Mouse (Mus musculus): Measurements from ENCODE around the gene Slc35f3. TPM values are rescaled to one million over a fixed set of nuclear protein-coding genes. Genes with fewer than 3 reads are reported as not detected.
A peak's percentile ranks its signal among the peaks of the same experiment; 100 is the strongest.

Gene Slc35f3
- polyA plus RNA-seq, 1 experiment, result not detected

DNA sequence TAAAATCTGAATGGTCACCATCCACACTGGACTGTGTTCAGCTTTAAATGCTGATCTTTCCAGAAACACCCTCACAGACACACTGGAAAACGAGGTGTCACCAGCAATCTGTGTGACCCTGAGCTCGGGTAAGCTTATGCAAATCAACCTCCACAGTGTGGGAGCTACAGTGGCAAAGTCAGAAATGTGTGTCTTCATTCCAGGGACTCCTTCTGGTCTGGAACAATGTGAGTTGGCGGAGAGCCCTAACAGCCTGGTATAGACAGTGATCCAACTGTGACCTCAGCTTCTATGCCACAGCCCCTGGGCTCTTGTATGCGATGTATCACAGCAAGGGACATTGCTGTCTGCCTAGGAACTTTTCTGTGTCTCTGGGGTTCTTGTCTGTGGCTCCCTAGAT, 25.3 kb upstream of the Slc35f3 start:
- no peaks in the 10 kb centered on the region for H3K4me1 ChIP-seq (ENCODE audit: control insufficient read depth, insufficient read depth, low read length)
- TF ChIP-seq POLR2A (IDR thresholded peaks at IDR 0.05; ENCODE audit: borderline replicate concordance, low read depth, low read length), result no peak
- no peak for TF ChIP-seq CTCF (IDR thresholded peaks at IDR 0.05; ENCODE audit: low read depth, low read length)
- H3K27ac ChIP-seq (ENCODE audit: insufficient read depth, low read depth, low read length), result no peak overlapping the region
- H3K4me3 ChIP-seq (ENCODE audit: insufficient read depth, low read length), result no peak overlapping the region

GRCm38 (mm10) chr8:126274866-126275360, 23.4 kb upstream of the Slc35f3 start:
- no peak overlapping the region for H3K4me3 ChIP-seq (ENCODE audit: insufficient read depth, low read length)
- H3K4me1 ChIP-seq (ENCODE audit: control insufficient read depth, insufficient read depth, low read length), result no peaks in the 10 kb centered on the region
- TF ChIP-seq CTCF (IDR thresholded peaks at IDR 0.05; ENCODE audit: low read depth, low read length) (no peak), POLR2A (IDR thresholded peaks at IDR 0.05; ENCODE audit: borderline replicate concordance, low read depth, low read length) (no peak)
- H3K27ac ChIP-seq (ENCODE audit: insufficient read depth, low read depth, low read length), result no peak overlapping the region

DNA sequence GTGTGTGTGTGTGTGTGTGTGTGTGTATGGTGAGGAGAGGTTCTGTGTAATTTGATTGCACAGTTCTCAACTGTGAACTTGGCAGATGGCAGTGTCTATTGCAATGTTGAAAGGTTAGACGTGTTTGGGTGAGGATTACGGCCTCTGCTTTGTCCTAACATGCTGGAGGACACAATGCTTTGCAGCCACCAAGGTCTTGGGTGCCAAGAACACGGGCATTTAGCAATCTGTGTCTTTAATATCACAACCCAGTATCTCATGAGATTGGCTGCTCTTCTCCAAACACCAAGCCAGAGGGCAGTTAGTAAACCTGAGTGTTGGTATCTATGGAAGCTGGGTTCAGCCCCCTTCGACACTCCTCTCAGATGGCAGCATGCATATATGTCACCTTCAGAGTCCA, 22.5 kb upstream of the Slc35f3 start:
- TF ChIP-seq POLR2A (IDR thresholded peaks at IDR 0.05; ENCODE audit: borderline replicate concordance, low read depth, low read length), result no peak
- no peak for TF ChIP-seq CTCF (IDR thresholded peaks at IDR 0.05; ENCODE audit: low read depth, low read length)
- Histone ChIP-seq H3K27ac (ENCODE audit: insufficient read depth, low read depth, low read length) (no peak overlapping the region), H3K4me1 (ENCODE audit: control insufficient read depth, insufficient read depth, low read length) (no peaks in the 10 kb centered on the region), H3K4me3 (ENCODE audit: insufficient read depth, low read length) (no peak overlapping the region)

DNA sequence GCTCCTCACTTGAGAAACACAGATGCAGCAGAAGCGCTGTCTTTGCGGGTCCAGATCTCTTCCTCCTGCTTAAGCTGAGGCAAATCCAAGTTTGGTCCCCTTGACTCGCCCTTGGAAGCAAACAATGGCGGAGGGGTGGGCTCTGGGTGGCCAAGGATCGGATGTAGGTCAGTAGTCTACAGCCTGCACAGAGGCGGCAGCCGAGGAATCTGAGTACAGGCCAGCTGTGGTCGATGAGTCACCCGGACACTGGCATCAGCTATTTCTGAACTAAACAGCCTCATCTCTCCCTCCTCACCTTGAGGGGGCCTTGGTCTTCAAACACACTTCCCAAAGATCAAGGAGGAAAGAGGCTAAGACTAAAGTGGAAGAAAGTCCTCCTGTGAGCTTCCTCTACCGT, 6.4 kb upstream of the Slc35f3 start:
- no peak for TF ChIP-seq POLR2A (IDR thresholded peaks at IDR 0.05; ENCODE audit: borderline replicate concordance, low read depth, low read length)
- no peak for TF ChIP-seq CTCF (IDR thresholded peaks at IDR 0.05; ENCODE audit: low read depth, low read length)
- H3K4me3 ChIP-seq (ENCODE audit: insufficient read depth, low read length), result no peak overlapping the region

DNA sequence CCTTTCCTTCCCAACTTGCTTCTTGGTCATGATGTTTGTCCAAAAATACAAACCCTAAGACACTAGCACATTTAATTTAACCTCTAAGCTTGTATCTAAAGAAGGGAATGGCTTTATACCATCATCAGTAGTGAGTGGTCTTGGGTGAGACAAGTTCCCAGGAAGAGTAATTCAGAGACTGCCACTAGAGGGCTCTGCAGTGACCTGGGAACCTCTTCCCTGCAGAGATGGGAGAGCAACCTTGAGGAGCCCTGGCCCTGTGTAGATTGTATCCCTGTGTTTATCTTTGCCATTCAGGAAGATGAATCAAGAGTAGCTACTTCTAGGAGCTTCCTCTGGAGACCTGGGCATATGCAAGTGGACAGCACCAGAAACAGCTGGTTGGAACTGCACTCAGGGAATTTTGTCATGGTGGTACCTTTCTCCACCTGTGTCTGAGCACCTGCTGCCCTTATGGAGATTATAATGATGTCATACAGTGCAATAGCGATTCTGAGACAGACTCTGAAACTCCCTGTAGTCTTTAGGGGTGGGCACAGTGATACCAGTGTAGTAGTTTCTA, 993 bp upstream of the Slc35f3 start:
- no peaks in the 10 kb centered on the region for H3K4me1 ChIP-seq (ENCODE audit: control insufficient read depth, insufficient read depth, low read length)
- no peak overlapping the region for H3K4me3 ChIP-seq (ENCODE audit: insufficient read depth, low read length)
- H3K27ac ChIP-seq (ENCODE audit: insufficient read depth, low read depth, low read length), result no peak overlapping the region
- TF ChIP-seq CTCF (IDR thresholded peaks at IDR 0.05; ENCODE audit: low read depth, low read length) (peak; percentile 38; the same call in 1 of the 2 replicates), POLR2A (IDR thresholded peaks at IDR 0.05; ENCODE audit: borderline replicate concordance, low read depth, low read length) (no peak)

More for the DNA sequence above, 6.4 kb upstream of the Slc35f3 start:
- Histone ChIP-seq H3K4me1 (ENCODE audit: control insufficient read depth, insufficient read depth, low read length) (no peaks in the 10 kb centered on the region), H3K27ac (ENCODE audit: insufficient read depth, low read depth, low read length) (no peak overlapping the region)

- no peak for TF ChIP-seq POLR2A (IDR thresholded peaks at IDR 0.05; ENCODE audit: borderline replicate concordance, low read depth, low read length)
- no peak for TF ChIP-seq CTCF (IDR thresholded peaks at IDR 0.05; ENCODE audit: low read depth, low read length)
- Histone ChIP-seq H3K4me1 (ENCODE audit: control insufficient read depth, insufficient read depth, low read length) (no peaks in the 10 kb centered on the region), H3K27ac (ENCODE audit: insufficient read depth, low read depth, low read length) (no peak overlapping the region), H3K4me3 (ENCODE audit: insufficient read depth, low read length) (no peak overlapping the region)
These were observed 975 bp downstream of the Slc35f3 start for GRCm38 (mm10) chr8:126299333-126299732.

GRCm38 (mm10) chr8:126300350-126300749, 2.0 kb downstream of the Slc35f3 start:
- no peak for TF ChIP-seq CTCF (IDR thresholded peaks at IDR 0.05; ENCODE audit: low read depth, low read length)
- TF ChIP-seq POLR2A (IDR thresholded peaks at IDR 0.05; ENCODE audit: borderline replicate concordance, low read depth, low read length), result no peak
- no peak overlapping the region for H3K27ac ChIP-seq (ENCODE audit: insufficient read depth, low read depth, low read length)
- no peak overlapping the region for H3K4me3 ChIP-seq (ENCODE audit: insufficient read depth, low read length)
- H3K4me1 ChIP-seq (ENCODE audit: control insufficient read depth, insufficient read depth, low read length), result no peaks in the 10 kb centered on the region

DNA sequence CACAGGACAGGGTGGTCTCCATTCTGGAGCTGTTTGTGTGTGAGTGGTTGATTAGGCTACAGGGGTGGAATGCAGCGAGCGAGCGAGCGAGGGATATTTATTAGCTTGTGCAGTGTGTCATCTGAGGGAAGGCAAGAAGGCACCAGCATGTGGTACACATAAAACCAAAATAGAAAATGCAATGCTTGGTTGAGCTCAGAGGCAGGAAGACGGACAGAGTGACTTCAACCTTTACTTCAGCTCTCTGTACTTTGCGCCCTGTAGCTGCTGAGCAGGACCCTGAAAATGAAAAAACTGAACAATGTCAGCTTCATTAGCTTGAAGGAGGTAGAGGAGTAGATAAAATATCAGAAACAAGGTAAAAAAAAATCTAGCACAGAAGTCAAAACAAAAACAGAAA, 3.2 kb downstream of the Slc35f3 start:
- Histone ChIP-seq H3K27ac (ENCODE audit: insufficient read depth, low read depth, low read length) (no peak overlapping the region), H3K4me1 (ENCODE audit: control insufficient read depth, insufficient read depth, low read length) (no peaks in the 10 kb centered on the region), H3K4me3 (ENCODE audit: insufficient read depth, low read length) (no peak overlapping the region)
- TF ChIP-seq CTCF (IDR thresholded peaks at IDR 0.05; ENCODE audit: low read depth, low read length) (no peak), POLR2A (IDR thresholded peaks at IDR 0.05; ENCODE audit: borderline replicate concordance, low read depth, low read length) (no peak)

- Histone ChIP-seq H3K27ac (ENCODE audit: insufficient read depth, low read depth, low read length) (no peak overlapping the region), H3K4me1 (ENCODE audit: control insufficient read depth, insufficient read depth, low read length) (no peaks in the 10 kb centered on the region), H3K4me3 (ENCODE audit: insufficient read depth, low read length) (no peak overlapping the region)
- no peak for TF ChIP-seq POLR2A (IDR thresholded peaks at IDR 0.05; ENCODE audit: borderline replicate concordance, low read depth, low read length)
- TF ChIP-seq CTCF (IDR thresholded peaks at IDR 0.05; ENCODE audit: low read depth, low read length), result no peak
These were observed 8.8 kb downstream of the Slc35f3 start for GRCm38 (mm10) chr8:126307164-126307563.

- Histone ChIP-seq H3K27ac (ENCODE audit: insufficient read depth, low read depth, low read length) (no peak overlapping the region), H3K4me1 (ENCODE audit: control insufficient read depth, insufficient read depth, low read length) (no peaks in the 10 kb centered on the region), H3K4me3 (ENCODE audit: insufficient read depth, low read length) (no peak overlapping the region)
- TF ChIP-seq CTCF (IDR thresholded peaks at IDR 0.05; ENCODE audit: low read depth, low read length) (no peak), POLR2A (IDR thresholded peaks at IDR 0.05; ENCODE audit: borderline replicate concordance, low read depth, low read length) (no peak)
These were observed 10.7 kb downstream of the Slc35f3 start for GRCm38 (mm10) chr8:126309015-126309414.
